In genomic region chr10:84615076-84615475, GRCm38 (mm10) we compare ENCODE assay signal across 22 mouse cellular contexts.
"Had no signal": no experiment of that assay in that cellular context is flagged by ENCODE, and none has a peak within 500 bp of the region (broad histone marks: within the 10 kb centered on the region; RNA-seq: fewer than 3 reads in every experiment).

No protein-coding gene starts in this region.

- H3K4me2 ChIP-seq: hindbrain, embryonic 13.5 days; hindbrain, embryonic 15.5 days; kidney, embryonic 15.5 days; limb, embryonic 13.5 days; limb, embryonic 15.5 days; liver, embryonic 12.5 days had no signal

- H3K27me3 ChIP-seq: hindbrain, embryonic 13.5 days; hindbrain, embryonic 15.5 days; kidney, embryonic 15.5 days; limb, embryonic 13.5 days; limb, embryonic 15.5 days; liver, embryonic 12.5 days had no signal

- H3K4me1 ChIP-seq: hindbrain, embryonic 13.5 days; hindbrain, embryonic 15.5 days; kidney, embryonic 15.5 days; limb, embryonic 15.5 days had no signal

- H3K9me3 ChIP-seq: hindbrain, embryonic 13.5 days; hindbrain, embryonic 15.5 days; kidney, embryonic 15.5 days; limb, embryonic 13.5 days; limb, embryonic 15.5 days; liver, embryonic 12.5 days had no signal

- DNase-seq: gastrocnemius, postnatal 14 days; gastrocnemius, postnatal 36 days; heart, adult 18-20 months; heart, postnatal 36 days; kidney, adult 11 months; kidney, adult 2 months; kidney, adult 9 months; kidney, postnatal 14 days; kidney, postnatal 36 days; layer of hippocampus, adult 9-11 months; layer of hippocampus, postnatal 36 days; left cerebral cortex, postnatal 4 days had no signal

- H3K9ac ChIP-seq: hindbrain, embryonic 13.5 days; hindbrain, embryonic 15.5 days; kidney, embryonic 15.5 days; limb, embryonic 13.5 days; limb, embryonic 15.5 days; liver, embryonic 12.5 days; liver, embryonic 14.5 days had no signal

- ATAC-seq: hindbrain, postnatal 0 days; intestine, embryonic 16.5 days; liver, embryonic 12.5 days had no signal

- H3K36me3 ChIP-seq: kidney, embryonic 15.5 days; limb, embryonic 13.5 days; limb, embryonic 15.5 days; liver, embryonic 12.5 days had no signal

- H3K27ac ChIP-seq: hindbrain, embryonic 13.5 days; hindbrain, embryonic 15.5 days; hindbrain, postnatal 0 days; kidney, embryonic 15.5 days; kidney, postnatal 0 days; limb, embryonic 13.5 days; limb, embryonic 15.5 days; liver, embryonic 12.5 days; liver, embryonic 14.5 days had no signal

- H3K4me3 ChIP-seq: hindbrain, embryonic 13.5 days; hindbrain, embryonic 15.5 days; kidney, embryonic 15.5 days; limb, embryonic 13.5 days; limb, embryonic 15.5 days; liver, embryonic 12.5 days had no signal
